Mouse (Mus musculus): ENCODE data around the gene Urgcp. TPM values are rescaled to one million over a fixed set of nuclear protein-coding genes. Genes with fewer than 3 reads are reported as not detected.

Urgcp gene
- polyA plus RNA-seq, 1 experiment from 2014 or later = 23.3 TPM

GRCm38 (mm10) chr11:5797371-5797770, 35.2 kb upstream of the Urgcp start:
- Histone ChIP-seq H3K27ac (no peak overlapping the region), H3K27me3 (no peaks in the 10 kb centered on the region), H3K9ac (no peak overlapping the region), H3K9me3 (replicated peaks) (no peaks in the 10 kb centered on the region), H3K4me3 (replicated peaks) (no peak overlapping the region), H3K4me1 (0 out of 2 replicates have a peak, but pooled peaks cover 4% of the 10 kb centered on the region), H3K4me2 (no peak overlapping the region), H3K36me3 (peaks cover 90% of the 10 kb centered on the region)
- ATAC-seq (replicated peaks; ENCODE audit: low FRiP score) = no peak
- WGBS = 74% methylated on average over 11 of the region's 11 CpGs

DNA sequence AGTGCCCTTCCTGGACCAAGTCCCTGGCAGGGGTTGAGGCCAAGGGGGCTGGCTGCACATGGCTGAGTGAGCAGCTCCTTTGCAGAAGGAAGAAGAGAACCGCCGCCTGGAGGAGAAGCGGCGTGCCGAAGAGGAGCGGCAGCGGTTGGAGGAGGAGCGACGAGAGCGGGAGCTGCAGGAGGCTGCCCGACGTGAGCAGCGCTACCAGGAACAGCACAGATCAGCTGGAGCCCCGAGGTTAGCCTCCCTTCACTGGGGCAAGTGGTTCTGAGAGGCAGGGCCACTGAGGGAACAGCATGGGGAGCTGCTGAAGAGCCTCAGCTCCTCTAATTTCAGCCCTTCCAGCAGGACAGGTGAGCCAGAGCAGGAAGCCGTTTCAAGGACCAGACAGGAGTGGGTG, 34.8 kb upstream of the Urgcp start:
- 79% methylated on average over 15 of the region's 15 CpGs for WGBS

GRCm38 (mm10) chr11:5795706-5796105, 33.5 kb upstream of the Urgcp start:
- no peaks in the 10 kb centered on the region for H3K9me3 ChIP-seq (replicated peaks)
- peaks cover 93% of the 10 kb centered on the region for H3K36me3 ChIP-seq
- no peaks in the 10 kb centered on the region for H3K4me1 ChIP-seq
- no peak overlapping the region for H3K4me2 ChIP-seq
- H3K27me3 ChIP-seq = no peaks in the 10 kb centered on the region
- no peak overlapping the region for H3K4me3 ChIP-seq (replicated peaks)
- no peak overlapping the region for H3K27ac ChIP-seq
- no peak for ATAC-seq (replicated peaks; ENCODE audit: low FRiP score)
- H3K9ac ChIP-seq = no peak overlapping the region
- WGBS = 90% methylated on average over 7 of the region's 7 CpGs

More for the DNA sequence above, 34.8 kb upstream of the Urgcp start:
- H3K4me3 ChIP-seq (replicated peaks) = no peak overlapping the region
- H3K9me3 ChIP-seq (replicated peaks) = no peaks in the 10 kb centered on the region
- 0 out of 2 replicates have a peak, but pooled peaks cover 2% of the 10 kb centered on the region for H3K4me1 ChIP-seq
- no peak for ATAC-seq (replicated peaks; ENCODE audit: low FRiP score)
- H3K27ac ChIP-seq = no peak overlapping the region
- no peak overlapping the region for H3K9ac ChIP-seq
- H3K4me2 ChIP-seq = no peak overlapping the region
- H3K27me3 ChIP-seq = no peaks in the 10 kb centered on the region
- peaks cover 94% of the 10 kb centered on the region for H3K36me3 ChIP-seq

DNA sequence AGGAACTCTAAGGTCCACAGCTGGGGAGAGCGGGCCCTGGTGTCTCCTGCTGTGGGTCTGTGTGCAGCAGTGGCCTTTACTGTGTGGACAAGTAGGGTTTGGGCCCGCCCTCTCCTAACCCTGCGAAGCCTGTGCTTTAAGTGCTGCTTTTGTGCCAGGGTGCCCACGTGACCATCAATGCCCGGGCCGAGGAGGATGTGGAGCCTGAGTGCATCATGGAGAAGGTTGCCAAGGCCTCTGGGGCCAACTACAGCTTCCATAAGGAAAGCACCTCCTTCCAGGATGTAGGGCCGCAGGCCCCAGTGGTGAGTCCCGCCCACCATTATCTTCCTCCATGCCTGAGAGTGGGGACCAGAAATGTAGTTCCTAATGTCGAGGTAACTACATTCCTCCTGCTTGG, 33.1 kb upstream of the Urgcp start:
- ATAC-seq (replicated peaks; ENCODE audit: low FRiP score) = no peak
- Histone ChIP-seq H3K4me2 (no peak overlapping the region), H3K9ac (no peak overlapping the region), H3K27me3 (no peaks in the 10 kb centered on the region), H3K4me1 (no peaks in the 10 kb centered on the region), H3K27ac (no peak overlapping the region), H3K9me3 (replicated peaks) (no peaks in the 10 kb centered on the region), H3K36me3 (peaks cover 92% of the 10 kb centered on the region), H3K4me3 (replicated peaks) (no peak overlapping the region)
- WGBS = 86% methylated on average over 9 of the region's 9 CpGs

- H3K27me3 ChIP-seq = no peaks in the 10 kb centered on the region
- no peak overlapping the region for H3K27ac ChIP-seq
- 93% methylated on average over 1 of the region's 1 CpGs for WGBS
- H3K9ac ChIP-seq = no peak overlapping the region
- H3K4me2 ChIP-seq = no peak overlapping the region
- no peaks in the 10 kb centered on the region for H3K9me3 ChIP-seq (replicated peaks)
- H3K4me1 ChIP-seq = peaks cover 19% of the 10 kb centered on the region
- no peak for ATAC-seq (replicated peaks; ENCODE audit: low FRiP score)
- H3K36me3 ChIP-seq = peaks cover 46% of the 10 kb centered on the region
- no peak overlapping the region for H3K4me3 ChIP-seq (replicated peaks)
These were observed 28.3 kb upstream of the Urgcp start for GRCm38 (mm10) chr11:5790431-5790830.

GRCm38 (mm10) chr11:5789754-5790333, 27.7 kb upstream of the Urgcp start:
- WGBS = 75% methylated on average over 3 of the region's 3 CpGs
- peaks cover 19% of the 10 kb centered on the region for H3K4me1 ChIP-seq
- ATAC-seq (replicated peaks; ENCODE audit: low FRiP score) = no peak
- peak overlapping the region; percentile 83 for H3K4me2 ChIP-seq
- H3K27ac ChIP-seq = peak overlapping the region; percentile 92; the same call in 1 of the 2 replicates
- H3K36me3 ChIP-seq = peaks cover 40% of the 10 kb centered on the region
- H3K4me3 ChIP-seq (replicated peaks) = peak overlapping the region; percentile 64; the same call in 1 of the 2 replicates
- H3K9ac ChIP-seq = no peak overlapping the region
- H3K27me3 ChIP-seq = no peaks in the 10 kb centered on the region
- H3K9me3 ChIP-seq (replicated peaks) = no peaks in the 10 kb centered on the region

GRCm38 (mm10) chr11:5789071-5789753, 27.0 kb upstream of the Urgcp start:
- Histone ChIP-seq H3K4me1 (peaks cover 19% of the 10 kb centered on the region), H3K36me3 (peaks cover 35% of the 10 kb centered on the region), H3K4me2 (peak overlapping the region; percentile 83), H3K4me3 (replicated peaks) (peak overlapping the region; percentile 64), H3K9me3 (replicated peaks) (no peaks in the 10 kb centered on the region), H3K27me3 (no peaks in the 10 kb centered on the region), H3K9ac (peak overlapping the region; percentile 79), H3K27ac (peak overlapping the region; percentile 92)
- no peak for ATAC-seq (replicated peaks; ENCODE audit: low FRiP score)
- WGBS = 69% methylated on average over 6 of the region's 6 CpGs

GRCm38 (mm10) chr11:5788056-5789014, 26.2 kb upstream of the Urgcp start, which contains the start of gene Dbnl:
Gene Dbnl (plus strand): TSS chr11:5788488.
- Histone ChIP-seq H3K9me3 (replicated peaks) (no peaks in the 10 kb centered on the region), H3K4me1 (peaks cover 19% of the 10 kb centered on the region), H3K4me3 (replicated peaks) (peak within 1 kb of the TSS; percentile 64), H3K9ac (peak within 1 kb of the TSS; percentile 79), H3K36me3 (peaks cover 27% of the 10 kb centered on the region), H3K27ac (peak within 1 kb of the TSS; percentile 92), H3K4me2 (peak within 1 kb of the TSS; percentile 83), H3K27me3 (no peaks in the 10 kb centered on the region)
- under 1% methylated on average over 74 of the region's 74 CpGs for WGBS
- ATAC-seq (replicated peaks; ENCODE audit: low FRiP score) = peak; percentile 96

GRCm38 (mm10) chr11:5787671-5788055, 25.5 kb upstream of the Urgcp start:
- Histone ChIP-seq H3K27ac (peak overlapping the region; percentile 92), H3K36me3 (peaks cover 21% of the 10 kb centered on the region), H3K9ac (peak overlapping the region; percentile 79), H3K4me1 (peaks cover 19% of the 10 kb centered on the region), H3K4me2 (peak overlapping the region; percentile 83), H3K27me3 (no peaks in the 10 kb centered on the region), H3K9me3 (replicated peaks) (no peaks in the 10 kb centered on the region), H3K4me3 (replicated peaks) (peak overlapping the region; percentile 64)
- 38% methylated on average over 8 of the region's 8 CpGs for WGBS
- no peak for ATAC-seq (replicated peaks; ENCODE audit: low FRiP score)

- H3K27me3 ChIP-seq = no peaks in the 10 kb centered on the region
- no peak for ATAC-seq (replicated peaks; ENCODE audit: low FRiP score)
- no peak overlapping the region for H3K4me3 ChIP-seq (replicated peaks)
- no peak overlapping the region for H3K27ac ChIP-seq
- no peak overlapping the region for H3K9ac ChIP-seq
- peaks cover 14% of the 10 kb centered on the region for H3K36me3 ChIP-seq
- H3K4me2 ChIP-seq = no peak overlapping the region
- H3K9me3 ChIP-seq (replicated peaks) = no peaks in the 10 kb centered on the region
- peaks cover 19% of the 10 kb centered on the region for H3K4me1 ChIP-seq
These were observed 23.6 kb upstream of the Urgcp start for GRCm38 (mm10) chr11:5785732-5786131.

- Histone ChIP-seq H3K36me3 (peaks cover 18% of the 10 kb centered on the region), H3K27me3 (no peaks in the 10 kb centered on the region), H3K4me2 (no peak overlapping the region), H3K9ac (no peak overlapping the region), H3K4me1 (peaks cover 1% of the 10 kb centered on the region), H3K4me3 (replicated peaks) (no peak overlapping the region), H3K27ac (no peak overlapping the region), H3K9me3 (replicated peaks) (no peaks in the 10 kb centered on the region)
- ATAC-seq (replicated peaks; ENCODE audit: low FRiP score) = no peak
- WGBS = 69% methylated on average over 8 of the region's 8 CpGs
These were observed 20.2 kb upstream of the Urgcp start for GRCm38 (mm10) chr11:5782199-5782944.

All from kidney, embryonic 15.5 days (tissue).